Mouse (Mus musculus) kidney, adult 11 months (tissue): ENCODE results near the gene A630076J17Rik.
A peak's percentile ranks its signal among the peaks of the same experiment; 100 is the strongest.

Experiments
- DNase-seq: peaks from one replicate; pipeline ENCODE4 v3.0.0; 2022

The A630076J17Rik gene

DNA sequence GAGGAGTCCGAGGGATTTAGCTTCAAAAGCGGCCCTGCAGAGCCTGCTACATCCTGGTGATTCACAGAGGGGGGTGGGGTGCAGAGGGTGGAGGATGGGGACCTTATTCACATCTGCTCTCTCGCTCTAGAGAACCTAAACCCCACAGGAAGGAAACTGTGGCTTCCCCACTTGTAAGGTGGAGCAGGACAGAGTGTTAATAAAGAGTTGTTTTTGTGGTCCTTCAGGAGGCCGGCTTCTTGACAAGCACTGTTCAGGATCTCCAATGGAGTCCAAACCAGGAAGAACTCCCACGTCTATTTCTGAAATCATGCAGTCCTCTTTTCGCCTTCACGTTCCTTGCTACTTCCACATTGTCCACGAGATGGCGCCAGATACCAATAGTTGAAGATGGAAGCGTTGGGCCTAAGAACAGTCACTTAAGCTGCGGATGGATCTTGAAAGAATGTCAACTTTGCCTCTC, 3.0 kb downstream of the A630076J17Rik start:
- peak; percentile 41 for DNase-seq

DNA sequence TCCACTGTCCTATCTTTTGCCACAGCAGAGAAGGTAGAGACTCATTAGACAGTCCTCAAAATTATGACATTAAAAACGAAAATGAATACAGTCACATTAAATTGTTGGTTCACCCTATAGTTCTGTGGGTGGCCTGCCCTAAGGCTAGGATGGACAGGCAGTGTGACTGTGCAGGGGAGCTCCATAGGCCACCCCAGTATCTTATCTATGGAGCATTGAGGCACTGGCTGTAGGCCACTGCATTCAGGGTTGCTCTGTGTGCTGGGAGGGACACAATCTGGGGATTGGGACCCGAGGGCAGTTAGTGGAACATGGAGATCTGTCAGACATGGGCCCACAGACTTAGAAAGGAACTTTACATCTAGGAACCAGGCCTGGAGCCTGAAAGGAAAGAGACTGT, 3.5 kb downstream of the A630076J17Rik start:
- no peak for DNase-seq

GRCm38 (mm10) chr3:107238051-107238450, 7.6 kb downstream of the A630076J17Rik start:
- no peak for DNase-seq

- DNase-seq = peak; percentile 26
These were observed 8.1 kb downstream of the A630076J17Rik start for GRCm38 (mm10) chr3:107238471-107238980.

DNA sequence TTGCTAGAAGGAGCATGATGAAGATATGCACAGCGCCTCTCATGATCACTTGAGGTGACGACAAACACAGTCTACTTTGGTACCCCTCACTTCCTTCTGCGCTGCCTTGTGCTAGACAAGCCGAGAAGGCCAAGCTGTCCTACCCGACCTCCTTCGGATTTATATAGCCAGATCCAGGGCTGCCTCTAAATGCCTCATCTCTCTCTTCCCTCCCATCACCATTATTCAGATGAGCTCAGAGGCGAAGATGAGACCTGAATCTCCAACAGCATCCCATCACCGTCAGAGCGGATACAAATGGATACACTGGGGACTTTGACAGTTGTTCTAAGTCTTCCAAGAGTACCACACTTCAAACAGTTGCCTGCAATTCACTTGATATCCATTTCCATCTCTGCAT, 9.2 kb downstream of the A630076J17Rik start, which contains the start of gene Prok1:
TSS of gene Prok1 (minus strand) at position 101 of the 400 bp plus-strand sequence.
- no peak for DNase-seq

DNA sequence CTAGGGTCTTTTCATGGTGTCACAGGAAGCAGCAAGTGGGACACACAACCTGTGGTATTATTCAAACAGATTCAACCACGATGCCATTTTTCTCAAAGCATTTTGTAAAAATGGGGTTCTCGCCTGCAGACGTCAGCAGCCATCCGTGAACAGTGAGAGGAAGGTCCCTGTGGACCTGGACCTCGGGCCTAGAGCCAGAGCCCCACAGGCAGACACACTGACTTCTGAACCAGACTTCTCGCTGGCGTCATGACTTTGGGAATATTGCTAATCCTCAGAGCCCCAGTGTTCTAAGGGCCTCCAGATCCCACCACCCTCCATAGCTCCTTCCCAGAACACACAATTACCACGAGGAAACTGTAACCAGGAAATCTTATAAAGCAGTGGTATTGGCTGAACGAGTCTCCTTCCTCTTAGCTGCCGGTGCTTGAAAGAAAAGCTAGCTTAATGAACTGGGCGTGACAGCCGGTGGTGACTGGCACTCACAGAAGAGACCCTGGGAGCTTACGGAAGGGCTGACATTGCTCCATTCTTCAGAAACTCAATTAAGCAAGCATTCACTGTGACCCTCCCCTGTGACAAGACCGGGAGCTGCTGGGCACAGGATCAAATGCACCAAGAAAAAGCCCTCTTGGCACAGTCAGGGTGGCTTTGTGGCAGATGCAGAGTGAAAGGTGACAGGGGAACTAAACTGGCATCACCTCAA, 11.1 kb downstream of the A630076J17Rik start:
- DNase-seq = peak; percentile 33

DNA sequence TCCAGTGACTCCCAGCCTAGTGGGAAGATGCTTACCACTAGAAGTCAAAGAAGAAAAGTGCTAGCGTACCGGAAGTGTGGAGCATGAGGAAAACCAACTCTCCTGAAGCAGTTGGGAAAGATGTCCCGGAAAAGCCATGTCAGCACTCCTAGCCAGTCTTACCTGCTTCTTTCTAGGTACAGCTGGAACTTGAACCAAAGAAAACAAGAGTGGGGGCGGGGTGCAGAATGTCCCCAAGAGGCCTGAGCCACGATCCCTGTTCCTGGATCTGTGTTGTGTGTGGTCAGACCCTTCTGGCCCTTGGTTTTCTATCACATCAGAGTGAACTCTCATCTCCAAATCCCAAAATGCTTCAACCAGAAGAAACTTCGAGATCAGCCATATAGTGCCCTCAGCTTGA, 16.5 kb downstream of the A630076J17Rik start:
- DNase-seq = no peak

DNA sequence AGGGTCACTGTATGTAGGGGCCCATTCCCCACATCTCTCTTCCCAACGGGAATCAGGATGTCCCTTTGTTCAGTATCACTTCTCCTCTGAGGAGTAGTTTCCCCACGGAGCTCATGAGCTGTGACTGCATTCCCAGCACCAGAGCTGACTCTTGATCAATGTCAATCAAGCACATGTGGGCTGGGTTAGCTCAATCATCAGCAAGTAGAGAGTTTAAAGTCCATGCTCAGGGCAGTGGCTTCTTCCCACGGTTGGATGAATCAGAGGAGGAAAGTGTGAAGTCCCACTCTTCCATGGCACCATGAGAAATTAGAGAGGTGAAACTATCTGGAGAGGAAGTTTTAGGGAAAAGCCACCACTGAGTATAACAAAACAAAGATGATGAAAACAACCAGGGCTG, 18.6 kb downstream of the A630076J17Rik start:
- peak; percentile 68 for DNase-seq

DNA sequence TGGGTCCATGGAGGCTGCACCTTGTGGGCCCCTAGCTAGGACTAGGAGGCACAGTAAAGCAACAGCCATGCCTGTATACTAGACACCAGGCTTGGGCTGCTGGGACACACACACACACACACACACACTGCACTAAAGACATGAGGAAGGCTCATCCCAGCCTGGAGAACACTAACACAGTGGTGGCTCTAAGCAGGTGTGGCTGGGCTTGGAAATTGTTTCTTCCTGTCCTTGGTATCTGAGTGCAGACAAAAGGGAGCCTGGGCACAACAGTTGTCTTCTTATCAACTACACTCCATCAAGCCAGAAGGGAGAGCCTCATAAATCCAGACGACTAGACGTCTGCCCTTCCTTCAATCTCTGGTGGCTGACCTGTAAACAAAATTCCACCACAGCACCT, 19.9 kb downstream of the A630076J17Rik start:
- DNase-seq = no peak

GRCm38 (mm10) chr3:107252035-107252434, 21.6 kb downstream of the A630076J17Rik start:
- DNase-seq = peak; percentile 29

GRCm38 (mm10) chr3:107253925-107254324, 23.5 kb downstream of the A630076J17Rik start:
- DNase-seq = no peak

DNA sequence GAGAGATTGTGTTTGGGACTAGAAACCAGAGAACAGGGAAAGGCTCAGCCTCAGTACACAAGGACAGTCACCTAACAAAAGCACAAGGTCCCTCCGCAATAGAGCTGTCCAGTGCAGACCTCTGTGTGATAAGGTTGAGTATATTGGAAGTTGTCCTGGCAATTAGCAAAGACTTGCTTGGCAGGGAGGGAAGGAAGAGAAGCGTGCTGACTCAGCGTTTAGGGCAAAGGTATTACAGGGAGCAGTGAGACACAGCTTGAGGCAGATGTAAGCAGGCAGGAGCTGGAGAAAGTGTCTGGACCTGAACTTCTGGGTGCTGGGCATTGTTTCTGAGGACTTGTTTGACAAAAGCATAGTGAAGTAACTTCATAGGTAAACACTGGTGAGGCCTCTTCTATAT, 25.6 kb downstream of the A630076J17Rik start:
- no peak for DNase-seq

GRCm38 (mm10) chr3:107256724-107257123, 26.3 kb downstream of the A630076J17Rik start:
- no peak for DNase-seq

GRCm38 (mm10) chr3:107257924-107258323, 27.5 kb downstream of the A630076J17Rik start:
- DNase-seq = no peak

DNA sequence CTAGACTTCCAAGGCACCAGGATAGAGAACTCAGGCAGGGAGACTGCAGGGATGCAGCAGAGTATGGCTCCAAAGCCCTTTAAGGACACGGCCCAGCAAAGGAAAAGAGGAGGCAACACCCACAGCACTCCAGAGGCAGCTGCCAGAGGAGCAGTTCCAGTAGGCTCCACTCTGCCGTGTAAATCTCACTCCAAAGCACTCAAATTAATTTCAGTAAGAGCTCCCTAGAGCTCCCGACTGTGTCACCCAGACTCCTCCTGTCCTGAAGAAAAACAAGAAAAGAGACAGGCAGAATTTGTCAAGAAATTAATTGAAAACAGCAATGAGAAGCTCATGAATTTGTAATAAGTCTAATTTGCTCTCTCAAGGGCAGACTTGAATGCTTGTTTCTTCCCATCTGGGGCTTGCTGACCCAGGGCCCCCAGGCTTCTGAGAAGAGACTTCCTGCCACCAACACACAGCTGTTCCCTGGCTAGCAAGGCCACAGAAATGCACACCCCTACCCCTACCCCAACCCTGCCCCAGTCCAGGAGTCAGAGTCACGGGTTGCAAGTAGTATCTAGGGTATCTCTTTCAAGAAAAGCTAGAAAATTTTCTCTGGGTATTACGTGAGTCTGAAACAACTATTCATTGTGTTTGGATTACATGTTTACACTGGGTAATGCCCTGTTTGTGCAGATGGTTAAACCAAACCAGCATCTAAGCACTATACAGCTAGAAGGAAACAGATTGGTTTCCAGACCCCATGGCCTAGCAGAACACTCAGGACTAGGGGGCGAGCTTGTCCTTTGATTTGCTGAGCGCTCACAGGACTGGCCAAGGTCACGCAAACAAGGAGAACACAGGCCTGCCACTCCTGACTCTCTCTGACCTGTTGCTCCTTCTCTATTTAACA, 30.8 kb downstream of the A630076J17Rik start:
- no peak for DNase-seq

GRCm38 (mm10) chr3:107261851-107262165, 31.4 kb downstream of the A630076J17Rik start:
- DNase-seq = peak; percentile 21

GRCm38 (mm10) chr3:107266814-107267345, 36.5 kb downstream of the A630076J17Rik start:
- DNase-seq = no peak

DNA sequence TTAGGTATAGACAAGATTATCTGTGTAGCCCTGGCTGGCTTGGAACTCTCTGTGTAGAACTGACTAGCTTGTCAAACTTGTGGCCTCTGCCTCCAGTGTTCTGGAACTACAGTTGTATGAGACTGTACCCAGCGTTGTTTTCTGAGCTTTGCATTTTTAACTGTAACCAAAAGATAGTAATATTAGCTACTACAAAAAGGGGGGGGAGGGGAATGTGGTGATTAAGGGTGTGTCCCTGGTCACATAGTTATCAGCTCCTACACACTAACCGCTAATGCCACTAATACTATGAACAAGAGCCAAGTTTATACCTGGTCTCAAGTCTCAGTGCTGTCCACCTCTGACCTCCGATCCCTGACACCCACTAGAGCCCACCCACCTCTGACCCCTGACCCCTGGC, 42.0 kb downstream of the A630076J17Rik start:
- DNase-seq = no peak

DNA sequence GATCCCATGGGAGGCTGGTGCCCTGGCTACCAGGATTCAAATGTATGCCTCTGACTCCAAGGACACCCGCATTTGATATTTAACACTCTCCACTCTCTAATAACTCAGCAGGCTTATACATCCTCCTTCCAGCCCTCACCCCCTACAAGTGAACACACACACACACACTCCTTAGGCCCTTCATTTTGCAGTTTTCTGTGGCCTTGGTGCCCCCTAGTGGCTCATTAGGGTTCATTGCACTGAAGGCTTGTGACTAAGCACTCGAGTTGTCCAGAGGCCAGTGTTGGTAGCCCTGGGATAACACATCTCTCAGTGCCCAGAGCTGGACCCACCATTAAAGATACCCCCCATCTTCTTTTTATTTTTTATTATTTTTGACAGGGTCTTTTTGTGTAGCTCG, 43.4 kb downstream of the A630076J17Rik start:
- peak; percentile 40 for DNase-seq

GRCm38 (mm10) chr3:107275351-107275750, 44.9 kb downstream of the A630076J17Rik start:
- no peak for DNase-seq

DNA sequence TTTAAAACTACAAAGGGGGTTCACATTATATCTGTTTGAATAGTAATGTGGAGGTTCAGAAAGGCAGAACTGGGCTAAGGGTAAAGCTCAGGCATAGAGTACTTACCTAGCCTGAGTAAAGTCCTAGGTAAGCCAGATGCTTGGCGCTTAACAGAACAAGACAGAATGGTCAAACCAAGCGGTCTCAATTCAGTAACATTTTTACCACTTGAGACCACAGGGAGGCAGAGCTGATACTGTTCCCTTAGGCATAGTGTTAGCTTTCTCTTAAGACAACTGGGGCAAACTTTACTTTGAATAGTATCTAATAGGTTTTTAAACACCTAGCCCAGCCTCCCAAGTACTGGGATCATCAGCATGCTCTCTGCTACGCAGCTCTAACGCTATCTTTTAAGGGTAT, 45.6 kb downstream of the A630076J17Rik start:
- no peak for DNase-seq

DNA sequence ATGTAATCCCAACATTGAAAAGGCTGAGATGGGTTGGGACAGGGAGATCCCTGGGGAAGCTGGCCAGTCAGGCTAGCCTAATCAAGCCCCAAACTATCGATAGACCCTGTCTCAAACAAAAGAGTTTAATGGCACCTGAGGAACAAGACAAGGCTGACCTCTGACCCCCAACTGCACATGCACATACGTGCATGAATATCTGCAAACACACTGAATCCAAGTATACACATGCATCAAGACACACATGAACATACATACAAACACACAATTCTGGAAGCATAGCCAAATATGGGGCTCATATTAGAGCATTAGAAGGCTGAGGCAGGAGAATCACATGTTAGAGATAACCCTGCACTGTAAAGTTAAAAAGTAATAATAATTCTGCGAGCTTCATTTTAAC, 46.2 kb downstream of the A630076J17Rik start:
- no peak for DNase-seq

DNA sequence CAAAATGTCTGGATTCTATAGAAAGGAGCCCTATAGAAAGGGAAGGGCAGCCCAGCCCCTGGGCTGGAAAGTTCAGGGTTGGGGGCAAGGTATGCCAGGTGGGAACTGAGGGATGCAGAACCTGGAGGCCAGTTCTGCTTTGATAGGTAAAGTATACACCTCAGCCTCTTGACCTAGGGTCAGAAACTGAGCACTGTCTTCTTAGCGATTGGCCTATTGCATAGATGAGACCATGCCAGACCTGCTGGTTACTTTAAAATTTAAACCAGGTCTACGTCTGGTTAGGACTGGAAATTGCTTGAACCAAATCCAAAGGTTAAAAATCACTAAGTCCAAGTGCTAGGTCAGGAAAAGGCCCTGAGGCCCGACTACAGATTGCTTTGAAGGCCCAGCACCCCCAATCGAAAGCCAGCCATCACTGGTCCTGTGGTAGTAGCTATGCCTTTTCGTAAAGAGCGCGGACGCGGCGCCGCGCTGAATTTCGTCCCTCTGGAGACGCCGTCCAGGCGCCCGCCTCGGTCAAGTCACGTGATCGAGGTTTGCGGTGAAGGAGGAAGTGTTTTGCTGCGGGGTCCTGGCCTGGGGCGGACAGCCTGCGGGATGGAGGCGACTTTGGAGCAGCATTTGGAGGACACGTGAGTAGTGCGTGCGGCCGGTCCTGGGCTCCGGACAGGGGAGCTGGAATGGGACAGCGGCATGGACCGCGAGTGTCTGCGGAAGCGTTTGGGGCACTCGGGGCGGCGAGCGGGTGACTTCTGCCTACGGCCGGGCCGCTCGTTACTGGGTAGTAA, 48.3 kb downstream of the A630076J17Rik start, which contains the start of gene Lamtor5:
TSS of gene Lamtor5 (plus strand) at position 380 of the 791 bp plus-strand sequence.
- peak; percentile 93 for DNase-seq
